In the genomic region with DNA sequence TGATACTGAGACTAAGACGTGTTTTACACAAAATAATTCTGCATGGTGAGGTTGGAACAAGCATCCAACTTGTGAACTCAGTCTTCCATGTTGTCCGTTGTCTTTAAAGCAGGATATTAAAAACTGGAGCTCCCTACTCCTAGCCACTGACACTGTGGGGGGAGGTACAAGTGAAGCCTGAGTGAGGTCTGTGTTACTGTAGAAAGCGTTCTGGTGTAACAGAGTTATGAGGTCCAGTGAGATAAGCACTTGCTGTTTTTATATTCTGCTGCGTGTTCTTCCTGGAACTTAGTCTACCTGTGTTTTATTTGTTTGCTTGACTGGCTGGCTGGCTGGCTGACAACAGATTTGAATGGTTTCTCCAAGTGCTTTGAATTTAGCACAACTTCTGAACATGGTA, we compare ENCODE assay signal across 16 mouse cellular contexts. TPM values are rescaled to one million over a fixed set of nuclear protein-coding genes. Genes with fewer than 3 reads are reported as not detected.
DNase-seq lines count a peak whose midpoint lies in the region; ATAC-seq lines count a peak whose summit lies in the region.
"Had no signal": no experiment of that assay in that cellular context is flagged by ENCODE, and none has a peak within 500 bp of the region (broad histone marks: within the 10 kb centered on the region; RNA-seq: fewer than 3 reads in every experiment).

No protein-coding gene starts in this region.

- no peaks in the 10 kb centered on the region for H3K36me3 ChIP-seq in intestine, embryonic 16.5 days (ENCODE audit: control insufficient read depth, insufficient read depth, low read length)
- no peaks in the 10 kb centered on the region for H3K36me3 ChIP-seq in intestine, embryonic 15.5 days
- H3K36me3 ChIP-seq in liver, embryonic 15.5 days (replicated peaks): no peaks in the 10 kb centered on the region
- H3K36me3 ChIP-seq: embryonic facial prominence, embryonic 13.5 days; limb, embryonic 10.5 days; neural tube, embryonic 12.5 days had no signal

- H3K4me3 ChIP-seq in intestine, embryonic 16.5 days (ENCODE audit: low read length): no peak overlapping the region
- no peak overlapping the region for H3K4me3 ChIP-seq in intestine, embryonic 15.5 days (replicated peaks)
- no peak overlapping the region for H3K4me3 ChIP-seq in liver, embryonic 15.5 days (replicated peaks)
- H3K4me3 ChIP-seq: embryonic facial prominence, embryonic 13.5 days; limb, embryonic 10.5 days; megakaryocyte, embryonic 14.5 days; neural tube, embryonic 12.5 days had no signal

- H3K4me1 ChIP-seq in intestine, embryonic 16.5 days (ENCODE audit: control insufficient read depth, insufficient read depth, low read length): peaks cover 2% of the 10 kb centered on the region; the same call in 1 of the 2 replicates
- no peaks in the 10 kb centered on the region for H3K4me1 ChIP-seq in intestine, embryonic 15.5 days (replicated peaks)
- H3K4me1 ChIP-seq in liver, embryonic 15.5 days (replicated peaks): peaks cover 68% of the 10 kb centered on the region
- H3K4me1 ChIP-seq: embryonic facial prominence, embryonic 13.5 days; neural tube, embryonic 12.5 days had no signal

- WGBS in intestine, embryonic 16.5 days: 66% methylated on average over 4 of the region's 4 CpGs
- WGBS in intestine, embryonic 15.5 days: 59% methylated on average over 4 of the region's 4 CpGs
- WGBS in liver, embryonic 15.5 days (ENCODE audit: insufficient replicate concordance): 34% methylated on average over 4 of the region's 4 CpGs

- DNase-seq in lung, postnatal 36 days: peak; percentile 27
- DNase-seq in lung, postnatal 10 days: no peak
- no peak for DNase-seq in embryo, embryonic 10 days (ENCODE audit: low spot score)
- DNase-seq in layer of hippocampus, postnatal 10 days (ENCODE audit: low spot score in 2 of 2): no peak
- DNase-seq: cerebellum, adult 9-10 months; lung, embryonic 14.5 days; spleen, adult 18-20 months had no signal

- no peaks in the 10 kb centered on the region for H3K27me3 ChIP-seq in intestine, embryonic 16.5 days (replicated peaks; ENCODE audit: control insufficient read depth, insufficient read depth, low read length)
- H3K27me3 ChIP-seq in intestine, embryonic 15.5 days (replicated peaks): no peaks in the 10 kb centered on the region
- no peaks in the 10 kb centered on the region for H3K27me3 ChIP-seq in liver, embryonic 15.5 days
- H3K27me3 ChIP-seq: embryonic facial prominence, embryonic 13.5 days; megakaryocyte, embryonic 14.5 days; neural tube, embryonic 12.5 days had no signal

- ATAC-seq in intestine, embryonic 16.5 days: no peak; the same call in 1 of the 2 replicates
- no peak for ATAC-seq in intestine, embryonic 15.5 days
- ATAC-seq in liver, embryonic 15.5 days (ENCODE audit: insufficient read depth): no peak
- ATAC-seq: forebrain, embryonic 16.5 days; inflammation-experienced regulatory T-cells, adult 6 months had no signal

- no peak overlapping the region for H3K9ac ChIP-seq in intestine, embryonic 16.5 days (ENCODE audit: low read depth, low read length)
- H3K9ac ChIP-seq in intestine, embryonic 15.5 days: no peak overlapping the region
- H3K9ac ChIP-seq in liver, embryonic 15.5 days: no peak overlapping the region
- H3K9ac ChIP-seq: embryonic facial prominence, embryonic 13.5 days; lung, embryonic 14.5 days; neural tube, embryonic 12.5 days had no signal

- peak overlapping the region; percentile 1; the same call in 1 of the 2 replicates for H3K27ac ChIP-seq in intestine, embryonic 16.5 days (ENCODE audit: low read length)
- no peak overlapping the region for H3K27ac ChIP-seq in intestine, embryonic 15.5 days
- H3K27ac ChIP-seq in liver, embryonic 15.5 days (replicated peaks): peak overlapping the region; percentile 63
- H3K27ac ChIP-seq: embryonic facial prominence, embryonic 13.5 days; limb, embryonic 10.5 days; neural tube, embryonic 12.5 days had no signal

- no peaks in the 10 kb centered on the region for H3K9me3 ChIP-seq in intestine, embryonic 16.5 days (ENCODE audit: control insufficient read depth, low read length)
- no peaks in the 10 kb centered on the region for H3K9me3 ChIP-seq in intestine, embryonic 15.5 days
- H3K9me3 ChIP-seq in liver, embryonic 15.5 days (replicated peaks): no peaks in the 10 kb centered on the region
- H3K9me3 ChIP-seq: embryonic facial prominence, embryonic 13.5 days; limb, embryonic 10.5 days; megakaryocyte, embryonic 14.5 days; neural tube, embryonic 12.5 days had no signal

- no peak overlapping the region for H3K4me2 ChIP-seq in intestine, embryonic 16.5 days (ENCODE audit: low read depth, low read length)
- H3K4me2 ChIP-seq in intestine, embryonic 15.5 days (replicated peaks): no peak overlapping the region
- H3K4me2 ChIP-seq in liver, embryonic 15.5 days: no peak overlapping the region; the same call in 1 of the 2 replicates
- H3K4me2 ChIP-seq: embryonic facial prominence, embryonic 13.5 days; lung, embryonic 14.5 days; neural tube, embryonic 12.5 days had no signal

RNA-seq across cellular contexts. Expression of a gene that starts 13.8 kb away (rescaled TPM):
- 127 and 149 TPM in 2 replicates for polyA plus RNA-seq in intestine, embryonic 16.5 days (2015; fragmentation: Nextera tagmentation; extraction: Ambion mirVana)
- polyA plus RNA-seq in intestine, embryonic 15.5 days (2015; fragmentation: Nextera tagmentation; extraction: Ambion mirVana): 96.6 and 102 TPM in 2 replicates
- 51.4 and 57.0 TPM in 2 replicates for polyA plus RNA-seq in liver, embryonic 15.5 days (2015; fragmentation: Nextera tagmentation; extraction: Ambion mirVana)
- 10 to 100 TPM; 35.0 to 35.2 TPM for total RNA-seq in layer of hippocampus, postnatal 10 days (2021)

RNA-seq across cellular contexts. Expression of a gene that starts 14.0 kb away (rescaled TPM):
- polyA plus RNA-seq in intestine, embryonic 16.5 days (2015; fragmentation: Nextera tagmentation; extraction: Ambion mirVana): 24.3 and 27.9 TPM in 2 replicates
- 23.7 and 24.7 TPM in 2 replicates for polyA plus RNA-seq in intestine, embryonic 15.5 days (2015; fragmentation: Nextera tagmentation; extraction: Ambion mirVana)
- polyA plus RNA-seq in liver, embryonic 15.5 days (2015; fragmentation: Nextera tagmentation; extraction: Ambion mirVana): 14.1 and 15.6 TPM in 2 replicates
- total RNA-seq in layer of hippocampus, postnatal 10 days (2021): 10 to 100 TPM; 42.8 to 43.6 TPM

RNA-seq across cellular contexts. Expression of a gene that starts 34.1 kb away (rescaled TPM):
- 106 and 122 TPM in 2 replicates for polyA plus RNA-seq in intestine, embryonic 16.5 days (2015; fragmentation: Nextera tagmentation; extraction: Ambion mirVana)
- 138 and 147 TPM in 2 replicates for polyA plus RNA-seq in intestine, embryonic 15.5 days (2015; fragmentation: Nextera tagmentation; extraction: Ambion mirVana)
- polyA plus RNA-seq in liver, embryonic 15.5 days (2015; fragmentation: Nextera tagmentation; extraction: Ambion mirVana): 53.5 and 57.4 TPM in 2 replicates
- 10 to 100 TPM; 47.7 to 54.9 TPM for total RNA-seq in layer of hippocampus, postnatal 10 days (2021)

RNA-seq across cellular contexts. Expression of a gene that starts 34.3 kb away (rescaled TPM):
- polyA plus RNA-seq in intestine, embryonic 16.5 days (2015; fragmentation: Nextera tagmentation; extraction: Ambion mirVana): 14.3 and 15.9 TPM in 2 replicates
- 17.3 and 18.7 TPM in 2 replicates for polyA plus RNA-seq in intestine, embryonic 15.5 days (2015; fragmentation: Nextera tagmentation; extraction: Ambion mirVana)
- polyA plus RNA-seq in liver, embryonic 15.5 days (2015; fragmentation: Nextera tagmentation; extraction: Ambion mirVana): 9.1 and 9.3 TPM in 2 replicates
- total RNA-seq in layer of hippocampus, postnatal 10 days (2021): 10 to 100 TPM; 13.6 to 14.0 TPM
